8 mouse cellular contexts compared by ENCODE assay signal in genomic region chr12:16870405-16871068, GRCm38 (mm10). TPM values are rescaled to one million over a fixed set of nuclear protein-coding genes. Genes with fewer than 3 reads are reported as not detected.
DNase-seq lines count a peak whose midpoint lies in the region; ATAC-seq and TF ChIP-seq lines count a peak whose summit lies in the region.

No protein-coding gene starts in this region.

- H3K9me3 ChIP-seq in hindbrain, embryonic 14.5 days (ENCODE audit: control insufficient read depth, low read length) = no peaks in the 10 kb centered on the region
- no peaks in the 10 kb centered on the region for H3K9me3 ChIP-seq in liver, embryonic 11.5 days (ENCODE audit: control insufficient read depth, low read length)
- H3K9me3 ChIP-seq in neural tube, embryonic 12.5 days = no peaks in the 10 kb centered on the region

- peak; percentile 97 for DNase-seq in Muller cell, postnatal 12 days (ENCODE audit: inconsistent ontology term)
- peak; percentile 33 for DNase-seq in brain, embryonic 14.5 days (ENCODE audit: low read depth)
- DNase-seq in gastrocnemius, adult 8-10 months (ENCODE audit: low spot score in 2 of 2) = peak; percentile 64 to 80
- DNase-seq in hindbrain, embryonic 14.5 days (ENCODE audit: low spot score) = no peak
- DNase-seq in liver, embryonic 11.5 days (ENCODE audit: low spot score) = no peak
- DNase-seq in frontal cortex, postnatal 14 days (ENCODE audit: low spot score in 2 of 2) = no peak
- DNase-seq in left cerebral cortex, postnatal 14 days (ENCODE audit: low spot score in 2 of 2) = no peak

- peak; percentile 51; the same call in 1 of the 2 replicates for ATAC-seq in hindbrain, embryonic 14.5 days (ENCODE audit: low FRiP score)
- peak; percentile 50; the same call in 1 of the 2 replicates for ATAC-seq in liver, embryonic 11.5 days (replicated peaks; ENCODE audit: low FRiP score)
- peak; percentile 4; the same call in 1 of the 2 replicates for ATAC-seq in neural tube, embryonic 12.5 days (ENCODE audit: low FRiP score, low read depth)

- no peak for TF ChIP-seq POLR2A in brain, embryonic 14.5 days (IDR thresholded peaks at IDR 0.05; ENCODE audit: borderline replicate concordance, extremely low read depth, insufficient read depth, insufficient read length, poor library complexity, severe bottlenecking)

- H3K4me2 ChIP-seq in hindbrain, embryonic 14.5 days (replicated peaks) = no peak overlapping the region
- H3K4me2 ChIP-seq in liver, embryonic 11.5 days = no peak overlapping the region
- H3K4me2 ChIP-seq in neural tube, embryonic 12.5 days (replicated peaks) = no peak overlapping the region

- H3K27me3 ChIP-seq in hindbrain, embryonic 14.5 days (ENCODE audit: control insufficient read depth, insufficient read depth, low read length) = no peaks in the 10 kb centered on the region
- no peaks in the 10 kb centered on the region for H3K27me3 ChIP-seq in liver, embryonic 11.5 days (replicated peaks; ENCODE audit: control insufficient read depth, insufficient read depth, low read length)
- H3K27me3 ChIP-seq in neural tube, embryonic 12.5 days (replicated peaks) = no peaks in the 10 kb centered on the region

- WGBS in hindbrain, embryonic 14.5 days = 65% methylated on average over 8 of the region's 8 CpGs
- WGBS in liver, embryonic 11.5 days = 40% methylated on average over 8 of the region's 8 CpGs
- WGBS in neural tube, embryonic 12.5 days = 48% methylated on average over 8 of the region's 8 CpGs

- H3K27ac ChIP-seq in hindbrain, embryonic 14.5 days = peak overlapping the region; percentile 47; the same call in 1 of the 2 replicates
- peak overlapping the region; percentile 66 for H3K27ac ChIP-seq in liver, embryonic 11.5 days (ENCODE audit: low read depth, low read length)
- H3K27ac ChIP-seq in neural tube, embryonic 12.5 days = no peak overlapping the region

- TF ChIP-seq CTCF in brain, embryonic 14.5 days (IDR thresholded peaks at IDR 0.05; ENCODE audit: borderline replicate concordance, extremely low read depth, insufficient read depth, insufficient read length) = no peak

- H3K36me3 ChIP-seq in hindbrain, embryonic 14.5 days (replicated peaks; ENCODE audit: control insufficient read depth, insufficient read depth) = no peaks in the 10 kb centered on the region
- no peaks in the 10 kb centered on the region for H3K36me3 ChIP-seq in liver, embryonic 11.5 days (ENCODE audit: control insufficient read depth, insufficient read depth, low read length)
- H3K36me3 ChIP-seq in neural tube, embryonic 12.5 days = no peaks in the 10 kb centered on the region

- no peak overlapping the region for H3K9ac ChIP-seq in hindbrain, embryonic 14.5 days
- H3K9ac ChIP-seq in liver, embryonic 11.5 days (ENCODE audit: low read depth, low read length) = no peak overlapping the region
- H3K9ac ChIP-seq in neural tube, embryonic 12.5 days = no peak overlapping the region

- 0 out of 2 replicates have a peak, but pooled peaks cover 5% of the 10 kb centered on the region for H3K4me1 ChIP-seq in hindbrain, embryonic 14.5 days (replicated peaks; ENCODE audit: control insufficient read depth, insufficient read depth, low read length)
- H3K4me1 ChIP-seq in liver, embryonic 11.5 days (replicated peaks; ENCODE audit: control insufficient read depth, insufficient read depth, low read length) = peaks cover 15% of the 10 kb centered on the region
- peaks cover 8% of the 10 kb centered on the region for H3K4me1 ChIP-seq in neural tube, embryonic 12.5 days

- intact Hi-C loops in left cerebral cortex, postnatal 14 days (cut with DNase I) = no loop called here

- no peak overlapping the region for H3K4me3 ChIP-seq in hindbrain, embryonic 14.5 days (replicated peaks; ENCODE audit: low read length)
- no peak overlapping the region for H3K4me3 ChIP-seq in liver, embryonic 11.5 days (ENCODE audit: low read depth, low read length)
- H3K4me3 ChIP-seq in neural tube, embryonic 12.5 days = no peak overlapping the region

RNA-seq across cellular contexts. Expression of gene Rock2, which starts 24.2 kb away (rescaled TPM):
- polyA plus RNA-seq in brain, embryonic 14.5 days (2012; rRNA removed) = 15.4 and 21.8 TPM in 2 replicates
- 100 to 1,000 TPM in 1 of 4 experiments, 10 to 100 TPM in 3; 76.4 to 106 (median 80.8) TPM for total RNA-seq in gastrocnemius, adult 8-10 months (2022)
- polyA plus RNA-seq in hindbrain, embryonic 14.5 days (2014; fragmentation: Nextera tagmentation; extraction: Ambion mirVana) = 15.7 and 17.6 TPM in 2 replicates
- 11.7 and 14.4 TPM in 2 replicates for polyA plus RNA-seq in liver, embryonic 11.5 days (2014; fragmentation: Nextera tagmentation; extraction: Ambion mirVana)
- 20.2 and 21.4 TPM in 2 replicates for polyA plus RNA-seq in neural tube, embryonic 12.5 days (2016; fragmentation: Nextera tagmentation; extraction: Ambion mirVana)
- total RNA-seq in left cerebral cortex, postnatal 14 days (2021) = 10 to 100 TPM; 91.6 to 95.2 TPM

RNA-seq across cellular contexts. Expression of gene E2f6, which starts 59.8 kb away (rescaled TPM):
- 40.6 and 45.3 TPM in 2 replicates for polyA plus RNA-seq in brain, embryonic 14.5 days (2012; rRNA removed)
- total RNA-seq in gastrocnemius, adult 8-10 months (2022) = 100 to 1,000 TPM; 136 to 196 (median 151) TPM
- polyA plus RNA-seq in hindbrain, embryonic 14.5 days (2014; fragmentation: Nextera tagmentation; extraction: Ambion mirVana) = 32.5 and 36.2 TPM in 2 replicates
- polyA plus RNA-seq in liver, embryonic 11.5 days (2014; fragmentation: Nextera tagmentation; extraction: Ambion mirVana) = 42.7 and 49.0 TPM in 2 replicates
- polyA plus RNA-seq in neural tube, embryonic 12.5 days (2016; fragmentation: Nextera tagmentation; extraction: Ambion mirVana) = 57.8 and 60.6 TPM in 2 replicates
- 10 to 100 TPM; 23.8 to 26.5 TPM for total RNA-seq in left cerebral cortex, postnatal 14 days (2021)

Comparison
In these comparisons a context has a peak if more than half of its experiments do, and no peak if none do; other contexts are left out.
1. DNase-seq: peak in Muller cell, postnatal 12 days (single experiment), brain, embryonic 14.5 days (single experiment) and gastrocnemius, adult 8-10 months (2 of 2); none in hindbrain, embryonic 14.5 days (single experiment), liver, embryonic 11.5 days (single experiment), frontal cortex, postnatal 14 days (0 of 2) and left cerebral cortex, postnatal 14 days (0 of 2).
2. Peak in every context shown above with its lines, with median percentiles within 50 percentile points of each other: ATAC-seq.